Mouse (Mus musculus) embryonic stem cell, embryonic (primary cell): ENCODE measurements around the gene Slc35b1.

Experiments used
- CTCF ChIA-PET, 4 experiments: fragments of 300-600 bp in 2 of 4; fragments of 350-600 bp in 2 of 4; sonication (Branson Sonifier 250); formaldehyde crosslinking; loops; one replicate each; lab custom pipeline; 2022; ENCODE audit warnings: inconsistent platforms in 2 of 4; lab: Charles Lee
- POLR2A ChIA-PET, 4 experiments: fragments of 300-600 bp in 2 of 4; fragments of 350-600 bp in 2 of 4; sonication (Branson Sonifier 250); formaldehyde crosslinking; loops; one replicate each; lab custom pipeline; 2022; ENCODE audit warnings: antibody characterized with exemption in 4 of 4, inconsistent platforms in 1 of 4; lab: Charles Lee

The Slc35b1 gene

DNA sequence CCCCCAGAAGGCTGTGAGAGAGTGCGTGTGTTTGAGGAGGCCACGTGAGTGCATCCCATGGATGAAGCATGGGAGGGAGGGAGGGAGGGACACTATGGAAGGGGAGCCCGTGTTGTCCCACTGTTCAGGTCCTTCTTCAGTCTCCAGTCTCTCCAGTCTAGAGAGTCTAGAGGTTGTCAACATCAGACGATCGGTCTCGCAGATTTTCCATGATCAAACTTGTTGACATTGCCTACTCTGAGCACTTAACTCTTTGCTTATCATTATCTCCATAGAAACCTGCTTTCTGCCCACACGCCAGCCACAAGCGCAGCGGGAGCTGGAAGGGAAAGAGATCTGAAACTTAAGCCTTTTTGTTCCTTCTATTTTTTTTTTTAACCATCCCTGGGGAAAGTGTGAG, 5.6 kb upstream of the Slc35b1 start:
- POLR2A ChIA-PET = interaction anchor here in 3 of 4 experiments (0.7 to 1.5 kb wide), 5 partner anchors 9 to 69 kb away, joined by 3 to 4 read pairs (median 4); partner anchors contain the start of genes Kat7 (in 1 of the 3) and Spop (in 1 of the 3)

DNA sequence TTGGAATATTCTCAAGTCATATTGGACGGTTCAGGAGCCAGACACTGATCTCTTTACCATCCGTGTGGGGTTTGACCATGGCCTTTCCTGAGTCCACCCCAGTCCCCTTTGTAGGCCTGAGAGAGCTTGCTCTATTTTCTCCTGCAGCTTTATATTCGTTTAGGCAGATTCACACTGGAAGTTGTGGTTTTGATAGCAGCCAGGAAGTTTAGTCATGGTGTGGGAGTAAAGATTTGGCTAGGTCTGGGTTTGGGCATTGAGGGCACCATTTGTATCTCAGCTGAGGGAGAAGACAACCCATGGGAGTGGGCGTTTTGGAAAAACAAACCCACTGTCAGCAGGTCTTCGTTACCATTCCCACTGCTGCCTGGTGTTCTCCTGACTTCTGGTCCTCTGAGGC, 4.9 kb upstream of the Slc35b1 start:
- CTCF ChIA-PET = interaction anchor here in 2 of 4 experiments (1.1 to 2.0 kb wide), 3 partner anchors 13 to 142 kb away, joined by 3 to 8 read pairs (median 8); no protein-coding TSS in a partner anchor
- POLR2A ChIA-PET = interaction anchor here in 2 of 4 experiments (0.7 to 1.5 kb wide), 6 partner anchors 10 to 69 kb away, joined by 3 to 4 read pairs (median 3); partner anchors contain the start of genes Kat7 (in 1 of the 2) and Spop (in 1 of the 2)

More for the DNA sequence above, 5.6 kb upstream of the Slc35b1 start:
- CTCF ChIA-PET = interaction anchor here in 2 of 4 experiments (0.6 to 1.4 kb wide), 2 partner anchors 12 to 76 kb away, joined by 3 read pairs; no protein-coding TSS in a partner anchor

- CTCF ChIA-PET = interaction anchor here (0.9 to 2.0 kb wide), 6 partner anchors 25 to 141 kb away, joined by 3 to 8 read pairs (median 5); no protein-coding TSS in a partner anchor
- POLR2A ChIA-PET = interaction anchor here in 1 of 4 experiments (0.5 kb wide), 1 partner anchor 60 kb away, joined by 4 read pairs; no protein-coding TSS in a partner anchor
Measured at GRCm38 (mm10) chr11:95380711-95381110, 3.8 kb upstream of the Slc35b1 start.

- CTCF ChIA-PET = interaction anchor here (0.9 to 2.0 kb wide), 5 partner anchors 25 to 140 kb away, joined by 3 to 8 read pairs (median 4); no protein-coding TSS in a partner anchor
- POLR2A ChIA-PET = interaction anchor here in 2 of 4 experiments (0.5 to 1.4 kb wide), 2 partner anchors 8 to 60 kb away, joined by 4 read pairs; no protein-coding TSS in a partner anchor
Measured at GRCm38 (mm10) chr11:95381146-95381545, 3.3 kb upstream of the Slc35b1 start.

DNA sequence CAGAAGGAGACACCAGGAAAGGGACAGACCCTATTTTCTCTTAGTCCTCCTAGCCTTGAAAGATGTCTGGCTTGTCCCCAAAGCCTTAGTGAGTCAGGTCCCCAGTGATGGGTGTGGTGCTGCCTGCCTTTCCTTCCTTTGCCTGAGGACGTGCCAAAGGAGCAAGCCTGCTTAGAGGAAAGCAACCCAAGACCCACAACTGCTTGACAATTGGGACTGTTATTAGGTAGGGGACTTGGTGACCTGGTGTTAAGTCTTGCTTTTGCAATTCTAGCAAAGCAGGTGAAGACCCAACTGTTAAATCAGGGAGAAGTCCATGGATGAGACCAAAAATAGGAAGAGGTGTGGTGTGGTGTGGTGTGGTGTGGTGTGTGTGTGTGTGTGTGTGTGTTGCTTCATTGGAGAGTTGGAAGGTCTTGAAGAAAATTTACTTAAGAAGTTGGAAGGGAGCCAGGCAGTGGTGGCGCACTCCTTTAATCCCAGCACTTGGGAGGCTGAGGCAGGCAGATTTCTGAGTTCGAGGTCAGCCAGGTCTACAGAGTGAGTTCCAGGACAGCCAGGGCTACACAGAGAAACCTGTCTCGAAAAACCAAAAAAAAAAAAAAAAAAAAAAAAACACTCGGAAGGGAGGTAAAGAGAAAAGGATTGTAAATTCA, 1.0 kb upstream of the Slc35b1 start:
- CTCF ChIA-PET = interaction anchor here (0.5 to 7.8 kb wide), 25 partner anchors 10 to 148 kb away, joined by 3 to 81 read pairs (median 5); partner anchors contain the start of genes Nxph3 (in 1 of the 4) and Spop (in 1 of the 4)
- POLR2A ChIA-PET = interaction anchor here (0.7 to 3.5 kb wide), 36 partner anchors 7 to 692 kb away, joined by 3 to 56 read pairs (median 7); partner anchors contain the start of genes Kat7 (in 2 of the 4), Spop (in 2 of the 4), Atp5g1 (in 1 of the 4) and Fam117a (in 1 of the 4)

DNA sequence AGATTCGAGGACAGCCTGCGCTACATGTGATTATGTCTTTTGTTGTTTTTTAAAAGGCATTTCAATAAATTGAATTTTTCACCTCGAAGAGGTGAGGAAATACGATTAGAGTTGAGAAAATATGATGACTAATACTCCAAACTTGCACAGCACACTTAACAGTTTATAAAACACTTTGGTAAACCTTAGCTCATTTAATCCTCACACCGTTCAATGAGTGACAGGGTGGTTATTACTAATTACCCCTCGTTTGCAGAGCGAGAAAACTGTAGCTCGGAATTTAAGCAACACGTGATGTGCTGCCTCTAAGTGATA, 531 bp upstream of the Slc35b1 start:
- POLR2A ChIA-PET = interaction anchor here (0.6 to 3.5 kb wide), 57 partner anchors 8 to 691 kb away, joined by 3 to 56 read pairs (median 5); partner anchors contain the start of genes Kat7 (in 4 of the 4), Spop (in 2 of the 4), Atp5g1 (in 1 of the 4) and Fam117a (in 1 of the 4)
- CTCF ChIA-PET = interaction anchor here (0.5 to 7.8 kb wide), 30 partner anchors 10 to 650 kb away, joined by 3 to 81 read pairs (median 4); partner anchors contain the start of genes Nxph3 (in 1 of the 4) and Spop (in 1 of the 4)

DNA sequence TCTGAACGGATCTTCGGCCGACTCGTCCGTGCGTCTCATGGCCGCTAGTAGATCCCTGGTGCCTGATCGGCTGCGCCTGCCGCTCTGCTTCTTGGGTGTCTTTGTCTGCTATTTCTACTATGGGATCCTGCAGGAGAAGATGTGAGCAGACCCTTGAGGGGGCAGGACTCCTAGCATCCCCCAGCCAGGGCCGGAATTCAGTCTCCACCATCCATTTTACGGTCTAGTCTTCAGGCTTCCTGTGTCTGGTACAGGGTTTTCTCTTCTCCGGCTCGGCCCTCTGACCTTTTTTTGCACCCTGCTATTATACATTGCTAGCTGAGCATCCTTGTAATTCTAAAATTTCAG, 455 bp downstream of the Slc35b1 start:
- POLR2A ChIA-PET = interaction anchor here (0.6 to 3.5 kb wide), 74 partner anchors 8 to 1441 kb away, joined by 3 to 56 read pairs (median 4); partner anchors contain the start of genes Kat7 (in 4 of the 4), Spop (in 3 of the 4), Atp5g1 (in 1 of the 4) and Fam117a (in 1 of the 4)
- CTCF ChIA-PET = interaction anchor here (0.5 to 7.8 kb wide), 48 partner anchors 8 to 979 kb away, joined by 3 to 81 read pairs (median 4); partner anchors contain the start of genes Spop (in 2 of the 4), Nxph3 (in 1 of the 4) and Ppp1r9b (in 1 of the 4)

DNA sequence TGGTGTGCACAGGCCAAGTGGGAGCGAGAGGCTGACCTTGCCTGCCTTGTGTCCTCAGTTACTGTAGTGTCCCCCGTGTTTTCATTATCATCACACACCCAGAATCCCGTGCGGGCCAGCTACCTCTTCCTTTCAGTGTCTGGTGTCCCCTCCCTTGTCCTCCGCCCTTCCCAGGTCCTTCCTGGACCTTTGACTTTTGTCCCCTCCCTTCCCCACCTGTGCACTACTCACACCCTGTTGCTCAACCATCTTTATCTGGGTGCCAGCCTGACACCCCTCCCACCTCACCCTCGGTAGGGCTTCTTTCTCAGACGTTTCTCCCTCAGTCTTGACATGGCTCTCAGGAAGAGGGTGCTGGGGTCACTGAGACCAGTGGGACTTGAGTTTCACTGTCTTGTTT, 2.9 kb downstream of the Slc35b1 start:
- ChIA-PET POLR2A (interaction anchor here in 1 of 4 experiments (0.8 to 2.4 kb wide), 3 partner anchors 15 to 134 kb away, joined by 3 to 8 read pairs (median 5); partner anchors contain the start of gene Spop), CTCF (interaction anchor here in 3 of 4 experiments (1.6 to 7.8 kb wide), 3 partner anchors 129 to 133 kb away, joined by 3 to 77 read pairs (median 41); no protein-coding TSS in a partner anchor)

DNA sequence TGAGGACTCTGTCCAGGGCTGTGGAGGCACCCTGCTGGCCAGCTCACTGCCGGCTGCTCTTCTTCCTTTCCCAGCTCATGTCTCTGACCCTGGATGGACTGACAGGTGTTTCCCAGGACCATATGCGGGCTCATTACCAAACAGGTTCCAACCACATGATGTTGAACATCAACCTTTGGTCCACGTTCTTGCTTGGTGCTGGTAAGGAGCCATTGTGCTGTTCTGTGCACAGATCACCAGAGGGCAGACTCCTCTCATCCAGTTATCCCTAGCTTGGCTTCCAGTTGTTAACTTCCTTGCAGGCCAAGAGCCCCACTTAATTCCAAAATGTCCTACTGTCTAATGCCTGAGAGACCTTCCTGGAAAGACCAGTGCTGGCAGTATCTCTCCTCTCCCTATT, 4.5 kb downstream of the Slc35b1 start:
- ChIA-PET CTCF (interaction anchor here (0.6 to 7.8 kb wide), 20 partner anchors 14 to 551 kb away, joined by 3 to 77 read pairs (median 4); no protein-coding TSS in a partner anchor), POLR2A (interaction anchor here (0.6 to 2.7 kb wide), 9 partner anchors 9 to 1776 kb away, joined by 3 to 8 read pairs (median 4); partner anchors contain the start of gene Spop (in 1 of the 4))

GRCm38 (mm10) chr11:95390420-95390819, 5.9 kb downstream of the Slc35b1 start:
- CTCF ChIA-PET = interaction anchor here (0.6 to 7.8 kb wide), 9 partner anchors 115 to 134 kb away, joined by 3 to 77 read pairs (median 4); no protein-coding TSS in a partner anchor
- POLR2A ChIA-PET = interaction anchor here in 3 of 4 experiments (0.9 to 2.7 kb wide), 4 partner anchors 24 to 141 kb away, joined by 3 to 7 read pairs (median 4); partner anchors contain the start of gene Spop (in 1 of the 3)

DNA sequence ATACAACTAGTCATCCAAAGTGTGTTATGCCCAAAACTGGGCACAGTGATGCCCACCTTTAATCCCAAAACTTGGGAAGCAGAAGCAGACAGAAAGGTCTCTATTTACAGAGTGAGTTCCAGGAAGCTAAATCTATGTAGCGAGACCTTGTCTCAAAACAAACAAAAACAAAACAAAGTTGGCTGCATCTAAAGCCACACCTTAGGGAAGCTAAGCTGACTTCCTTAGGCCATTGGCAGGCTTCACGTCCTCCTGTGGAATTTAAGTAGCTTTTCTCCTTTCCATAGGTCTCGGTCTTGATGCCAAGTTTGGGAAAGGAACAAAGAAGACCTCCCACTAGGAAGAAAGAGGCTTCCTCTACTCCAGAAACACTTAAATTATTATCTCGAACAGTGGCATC, 6.7 kb downstream of the Slc35b1 start:
- CTCF ChIA-PET = interaction anchor here (0.6 to 7.8 kb wide), 6 partner anchors 36 to 286 kb away, joined by 3 to 77 read pairs (median 4); no protein-coding TSS in a partner anchor
- POLR2A ChIA-PET = interaction anchor here in 2 of 4 experiments (0.6 to 3.9 kb wide), 8 partner anchors 11 to 129 kb away, joined by 3 to 23 read pairs (median 5); partner anchors contain the start of genes Kat7 (in 1 of the 2) and Spop (in 1 of the 2)

DNA sequence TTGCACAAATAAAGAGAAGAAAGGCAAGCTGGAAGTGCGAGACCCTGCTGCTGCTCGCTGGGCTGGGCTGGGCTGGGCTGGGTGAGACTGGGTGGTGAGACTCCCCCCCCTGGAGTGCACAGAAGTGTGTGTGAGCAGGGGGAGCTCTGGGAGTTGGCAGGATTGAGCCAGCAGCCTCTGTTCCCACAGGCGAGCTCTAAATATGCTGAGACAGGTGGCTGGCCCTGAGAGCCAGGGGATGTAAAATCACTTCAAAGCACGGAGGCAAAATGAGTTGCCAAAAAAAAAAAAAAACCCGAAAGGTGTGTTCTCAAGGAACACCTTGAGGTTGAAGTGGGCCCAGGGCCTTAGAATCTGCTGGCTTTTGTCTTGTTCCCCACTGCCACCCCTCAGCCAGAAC, 7.3 kb downstream of the Slc35b1 start:
- POLR2A ChIA-PET = interaction anchor here in 2 of 4 experiments (0.6 to 3.9 kb wide), 7 partner anchors 11 to 128 kb away, joined by 3 to 23 read pairs (median 5); partner anchors contain the start of genes Kat7 (in 1 of the 2) and Spop (in 1 of the 2)
- CTCF ChIA-PET = interaction anchor here in 3 of 4 experiments (0.6 to 4.0 kb wide), 5 partner anchors 20 to 286 kb away, joined by 3 to 24 read pairs (median 4); no protein-coding TSS in a partner anchor

DNA sequence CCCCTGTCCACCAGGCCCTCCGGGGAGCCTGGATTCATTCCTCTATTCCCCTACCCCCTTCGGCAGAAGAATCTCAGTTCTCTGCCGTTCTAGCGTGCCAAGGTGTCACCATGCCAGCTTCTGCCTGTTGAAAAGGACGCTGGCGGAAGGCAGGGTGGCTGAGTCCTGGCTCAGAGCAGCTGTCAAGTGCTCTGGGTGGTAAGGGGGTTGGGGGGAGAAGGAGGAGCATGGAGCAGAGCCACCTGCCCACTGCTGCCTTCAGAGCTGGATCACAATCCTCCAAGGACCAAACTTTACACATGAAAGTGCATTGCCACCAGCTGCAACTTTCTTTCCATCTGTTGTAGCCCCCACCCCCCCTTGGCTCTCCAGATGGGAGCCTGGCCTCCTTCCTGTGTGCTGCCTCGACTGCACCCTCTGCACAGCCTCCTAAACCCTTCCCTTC, 7.8 kb downstream of the Slc35b1 start:
- POLR2A ChIA-PET = interaction anchor here in 2 of 4 experiments (0.8 to 3.9 kb wide), 11 partner anchors 7 to 128 kb away, joined by 3 to 23 read pairs (median 5); partner anchors contain the start of genes Nxph3 (in 2 of the 2), Slc35b1 (in 2 of the 2) and Spop (in 2 of the 2)
- CTCF ChIA-PET = interaction anchor here in 2 of 4 experiments (0.6 to 4.0 kb wide), 4 partner anchors 21 to 142 kb away, joined by 3 to 24 read pairs (median 4); no protein-coding TSS in a partner anchor

DNA sequence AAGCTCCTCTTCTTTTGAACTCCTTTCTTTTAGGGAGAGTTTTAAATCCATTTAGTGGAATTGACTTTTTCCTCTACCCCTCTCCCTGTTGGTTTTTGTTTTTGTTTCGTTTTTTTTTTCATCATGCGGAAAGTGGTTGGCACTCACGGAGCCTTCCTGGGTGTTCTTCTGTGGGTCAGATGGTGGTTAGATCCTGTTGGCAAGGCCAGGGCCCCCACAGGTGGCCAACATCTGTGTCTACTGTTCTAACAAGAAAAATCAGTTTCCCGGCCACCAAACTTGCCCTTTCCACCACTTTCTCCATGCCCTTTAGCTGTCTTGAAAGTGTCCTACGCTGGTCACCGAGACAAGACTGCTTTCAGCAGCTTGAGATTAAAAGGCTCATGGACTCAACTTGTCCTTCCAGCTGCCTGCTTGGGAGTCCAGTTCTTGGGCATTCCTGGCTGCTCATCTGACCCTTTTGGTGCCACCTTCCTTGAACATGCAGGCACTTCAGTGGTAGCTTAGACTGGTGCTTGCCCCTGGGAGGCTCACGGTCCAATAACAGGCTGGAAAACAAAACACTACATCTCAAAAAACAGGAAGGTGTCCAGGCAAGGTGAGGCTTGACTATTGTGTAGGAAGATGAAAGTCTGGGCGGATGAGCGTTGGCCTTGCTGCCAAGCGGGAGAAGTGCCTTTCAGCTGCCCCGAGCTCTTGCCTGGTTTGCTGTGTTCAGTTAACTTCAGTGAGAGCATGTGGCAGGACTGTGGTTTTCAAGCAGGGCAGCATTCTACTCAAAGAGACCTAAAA, 8.4 kb downstream of the Slc35b1 start:
- ChIA-PET CTCF (interaction anchor here (0.7 to 4.6 kb wide), 8 partner anchors 8 to 142 kb away, joined by 3 to 25 read pairs (median 3); partner anchors contain the start of gene Slc35b1 (in 2 of the 4)), POLR2A (interaction anchor here in 3 of 4 experiments (0.5 to 3.9 kb wide), 16 partner anchors 8 to 152 kb away, joined by 3 to 23 read pairs (median 4); partner anchors contain the start of genes Slc35b1 (in 3 of the 3), Nxph3 (in 2 of the 3) and Spop (in 2 of the 3))

- CTCF ChIA-PET = interaction anchor here (0.7 to 4.6 kb wide), 7 partner anchors 9 to 143 kb away, joined by 3 to 25 read pairs (median 3); partner anchors contain the start of gene Slc35b1 (in 2 of the 4)
- POLR2A ChIA-PET = interaction anchor here in 3 of 4 experiments (0.5 to 3.9 kb wide), 16 partner anchors 9 to 152 kb away, joined by 3 to 23 read pairs (median 5); partner anchors contain the start of genes Slc35b1 (in 3 of the 3), Nxph3 (in 1 of the 3) and Spop (in 1 of the 3)
Measured at GRCm38 (mm10) chr11:95393500-95393816, 9.0 kb downstream of the Slc35b1 start.

DNA sequence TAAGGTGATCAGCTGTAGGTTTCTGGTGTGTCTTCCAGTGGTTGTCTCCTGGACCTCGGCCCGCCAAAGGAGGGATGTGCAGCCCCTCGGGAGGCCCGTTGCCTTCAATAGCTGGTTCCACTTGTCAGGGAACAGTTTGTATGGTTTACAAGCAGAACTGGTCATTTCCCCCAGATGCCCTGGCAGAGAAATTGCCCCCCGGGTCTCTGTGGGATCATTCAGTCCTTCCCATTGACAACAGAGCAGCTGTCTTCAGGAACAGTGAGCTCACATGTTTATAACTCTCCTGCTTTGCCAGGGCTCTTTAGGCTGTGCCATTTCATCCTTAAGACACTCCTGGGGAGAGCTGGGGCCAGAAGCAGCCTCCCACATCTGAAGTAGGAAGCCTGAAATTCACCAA, 9.6 kb downstream of the Slc35b1 start:
- POLR2A ChIA-PET = interaction anchor here in 2 of 4 experiments (1.2 to 3.9 kb wide), 7 partner anchors 8 to 146 kb away, joined by 5 to 23 read pairs (median 9); partner anchors contain the start of genes Slc35b1 (in 2 of the 2) and Spop (in 1 of the 2)
- CTCF ChIA-PET = interaction anchor here (0.5 to 4.6 kb wide), 5 partner anchors 10 to 127 kb away, joined by 3 to 25 read pairs (median 7); partner anchors contain the start of gene Slc35b1 (in 1 of the 4)
